Mouse (Mus musculus) G1E (cell line): Measurements from ENCODE around the gene Foxj2.

ENCODE experiments used
- CTCF ChIP-seq: IDR thresholded peaks from 2 replicates; pipeline ENCODE4 v1.5.1; 2012; ENCODE audit warnings: low read depth, low read length, inconsistent platforms, mixed read lengths
- GATA1 ChIP-seq: IDR thresholded peaks from 2 replicates; pipeline ENCODE4 v1.6.1; 2012; ENCODE audit warnings: borderline replicate concordance, low read length, inconsistent platforms, mixed read lengths
- POLR2AphosphoS5 ChIP-seq: IDR thresholded peaks from 2 replicates; pipeline ENCODE4 v1.6.1; 2012; ENCODE audit warnings: low read depth, low read length, inconsistent platforms; ENCODE audit not compliant: insufficient replicate concordance
- TAL1 ChIP-seq: conservative IDR thresholded peaks from 2 replicates; pipeline ENCODE4 v1.6.1; 2012; ENCODE audit warnings: low read depth, low read length, inconsistent platforms, mixed read lengths

- no peak for TF ChIP-seq CTCF
- TF ChIP-seq POLR2AphosphoS5, result no peak
- no peak for TF ChIP-seq GATA1
- no peak for TF ChIP-seq TAL1
Observed at GRCm38 (mm10) chr6:122820071-122820798, 521 bp downstream of the Foxj2 start.
